Mouse (Mus musculus) cortical plate, adult 2 months (tissue): Measurements from ENCODE around the gene Etl4.

Experiments
- CTCF ChIP-seq: fragments of 200-500 bp; IDR thresholded peaks from 2 replicates; pipeline ENCODE4 v1.5.1; 2011; ENCODE audit warnings: mild to moderate bottlenecking, control low read depth, low read length; ENCODE audit not compliant: insufficient read depth; ENCODE audit errors: extremely low read depth
- POLR2A ChIP-seq: fragments of 200-500 bp; IDR thresholded peaks from 2 replicates; pipeline ENCODE4 v1.6.1; 2011; ENCODE audit warnings: mild to moderate bottlenecking, low read length, control low read depth; ENCODE audit not compliant: insufficient read depth; ENCODE audit errors: extremely low read depth

DNA sequence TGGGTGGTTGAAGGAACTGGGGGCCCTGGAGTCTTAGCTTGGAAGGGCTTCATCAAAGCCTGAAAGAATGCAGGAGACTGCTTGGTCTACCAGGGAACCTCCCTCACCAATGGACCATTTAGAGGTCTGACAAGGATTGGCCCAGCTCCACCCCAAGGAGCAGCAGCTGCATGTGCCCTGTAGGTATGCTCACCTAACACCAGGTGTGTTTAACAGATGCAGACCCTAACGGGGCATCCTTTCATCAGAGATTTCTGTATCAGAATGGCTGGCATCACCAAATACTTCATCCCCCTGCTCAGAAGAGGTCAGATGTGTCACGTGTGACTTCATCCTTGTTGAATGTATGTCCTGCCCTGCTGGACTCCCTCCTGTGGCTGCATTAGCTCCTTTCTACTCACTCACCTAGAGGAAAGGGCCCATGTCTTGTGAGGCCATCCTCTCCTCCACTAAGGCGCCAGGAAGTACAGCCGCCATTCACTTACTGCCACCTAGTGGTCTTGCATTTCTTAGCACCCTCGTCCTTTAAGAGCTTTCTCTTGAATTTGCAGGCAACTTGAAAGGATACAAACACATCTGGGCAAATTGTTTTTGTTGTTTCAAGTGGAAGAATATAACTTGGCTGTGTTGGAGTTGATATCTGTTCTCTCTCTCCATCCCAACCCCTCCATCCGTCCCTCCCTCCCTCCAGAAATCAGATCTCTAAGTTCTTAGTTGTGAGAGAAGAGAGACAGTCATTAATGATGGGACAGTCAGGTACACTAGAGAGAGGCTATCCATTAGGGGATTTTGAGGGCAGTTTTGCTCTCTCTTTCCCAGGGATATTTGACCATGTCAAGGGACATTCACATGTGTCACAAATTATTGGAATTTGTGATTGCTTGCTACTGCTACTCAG is 870.2 kb downstream of the Etl4 start:
- peak; percentile 85 for TF ChIP-seq CTCF
- TF ChIP-seq POLR2A, result no peak
